Mouse (Mus musculus) ES-Bruce4 (cell line): ENCODE measurements at regions not wholly inside any gene's neighbourhood (a gene's known extent, or its start where the extent isn't known, plus 50 kb on each side); places are given as distances from the start of the nearest gene placed in this dataset.

ENCODE experiments used
- CTCF ChIP-seq: IDR thresholded peaks from one replicate; pipeline ENCODE4 v1.8.1; 2011; ENCODE audit warnings: low read depth, low read length
- EP300 ChIP-seq: IDR thresholded peaks from 2 replicates; pipeline ENCODE4 v1.6.1; 2011; ENCODE audit warnings: low read depth, low read length; ENCODE audit not compliant: insufficient read depth

GRCm38 (mm10) chr3:139949096-139949495 lies 743.6 kb downstream of the Stpg2 start:
- no peak for TF ChIP-seq CTCF
- no peak for TF ChIP-seq EP300
